Mouse (Mus musculus): Measurements from ENCODE around the gene Orai2. TPM values are rescaled to one million over a fixed set of nuclear protein-coding genes. Genes with fewer than 3 reads are reported as not detected.
A peak's percentile ranks its signal among the peaks of the same experiment; 100 is the strongest.

The Orai2 gene
- total and polyA plus RNA-seq, 3 experiments, result 33.6 to 35.7 TPM; not detected in 1

DNA sequence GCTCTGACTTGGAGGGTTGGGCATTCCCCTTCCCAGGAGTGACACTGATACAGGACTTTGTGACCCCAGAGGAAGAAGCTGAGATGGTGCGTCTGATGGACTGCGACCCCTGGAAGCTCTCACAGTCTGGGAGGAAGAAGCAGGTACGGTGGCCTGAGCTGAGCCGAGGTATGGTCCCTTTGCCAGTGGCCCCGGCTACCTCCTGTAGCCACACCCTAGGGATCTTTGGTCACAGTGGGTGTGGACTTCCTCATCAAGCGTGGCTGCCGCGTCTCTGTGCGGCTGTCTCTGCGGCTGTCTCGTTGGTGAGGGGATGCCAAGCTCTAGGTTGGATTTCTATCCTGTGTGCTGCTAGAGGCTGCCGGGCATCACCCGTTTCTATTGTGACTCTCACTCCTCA is 31.1 kb downstream of the Orai2 start:
- no peaks in the 10 kb centered on the region for H3K27me3 ChIP-seq (ENCODE audit: control insufficient read depth in 1 of 2, insufficient read depth in 2 of 2, low read length in 2 of 2)
- TF ChIP-seq POLR2A (IDR thresholded peaks at IDR 0.05; ENCODE audit: control insufficient read depth in 1 of 2, insufficient read depth in 1 of 2, low read depth in 1 of 2, low read length in 2 of 2, poor library complexity in 1 of 2), result no peak
- TF ChIP-seq ZNF384 (IDR thresholded peaks at IDR 0.05; ENCODE audit: low read depth, low read length), result no peak
- no peak for TF ChIP-seq TBP (IDR thresholded peaks at IDR 0.05; ENCODE audit: low read depth, low read length)
- no peak for TF ChIP-seq MAZ (IDR thresholded peaks at IDR 0.05; ENCODE audit: low read depth, low read length)
- TF ChIP-seq ZMIZ1 (IDR thresholded peaks at IDR 0.05; ENCODE audit: low read depth, low read length), result no peak
- TF ChIP-seq TCF12 (IDR thresholded peaks at IDR 0.05; ENCODE audit: low read depth, low read length), result no peak
- no peak for TF ChIP-seq TAL1 (IDR thresholded peaks at IDR 0.05; ENCODE audit: low read length)
- TF ChIP-seq USF2 (IDR thresholded peaks at IDR 0.05; ENCODE audit: borderline replicate concordance in 1 of 2, insufficient read depth in 1 of 2, low read depth in 1 of 2, low read length in 2 of 2), result no peak
- TF ChIP-seq POLR2AphosphoS5 (IDR thresholded peaks at IDR 0.05; ENCODE audit: borderline replicate concordance, low read depth, low read length), result no peak
- no peak for TF ChIP-seq EP300 (IDR thresholded peaks at IDR 0.05; ENCODE audit: low read depth in 1 of 2, low read length in 2 of 2)
- TF ChIP-seq GABPA (IDR thresholded peaks at IDR 0.05; ENCODE audit: low read depth, low read length), result no peak
- TF ChIP-seq UBTF (IDR thresholded peaks at IDR 0.05; ENCODE audit: borderline replicate concordance, insufficient read depth, low read depth, low read length), result no peak
- DNase-seq (ENCODE audit: low read depth, low spot score), result no peak
- peaks cover 2 to 11% of the 10 kb centered on the region in 2 experiments; a peak in 3 of 4 replicates for H3K36me3 ChIP-seq (ENCODE audit: control insufficient read depth in 1 of 2, insufficient read depth in 2 of 2, low read length in 2 of 2)
- no peak overlapping the region for H3K4me3 ChIP-seq (ENCODE audit: control insufficient read depth in 1 of 2, insufficient read depth in 1 of 2, low read depth in 2 of 2, low read length in 2 of 2)
- no peaks in the 10 kb centered on the region for H3K9me3 ChIP-seq (replicated peaks; ENCODE audit: insufficient read depth, low read length)
- H3K4me1 ChIP-seq (ENCODE audit: control insufficient read depth in 1 of 2, insufficient read depth in 2 of 2, low read length in 2 of 2), result peaks cover 7 to 23% of the 10 kb centered on the region in 2 experiments
- H3K79me2 ChIP-seq (ENCODE audit: control insufficient read depth, insufficient read depth, low read length, poor library complexity), result peaks cover 26% of the 10 kb centered on the region
- no peak overlapping the region for H3K27ac ChIP-seq (ENCODE audit: control insufficient read depth, low read depth, low read length)
- H3K9ac ChIP-seq (ENCODE audit: control insufficient read depth, low read depth, low read length, poor library complexity, severe bottlenecking), result no peak overlapping the region

DNA sequence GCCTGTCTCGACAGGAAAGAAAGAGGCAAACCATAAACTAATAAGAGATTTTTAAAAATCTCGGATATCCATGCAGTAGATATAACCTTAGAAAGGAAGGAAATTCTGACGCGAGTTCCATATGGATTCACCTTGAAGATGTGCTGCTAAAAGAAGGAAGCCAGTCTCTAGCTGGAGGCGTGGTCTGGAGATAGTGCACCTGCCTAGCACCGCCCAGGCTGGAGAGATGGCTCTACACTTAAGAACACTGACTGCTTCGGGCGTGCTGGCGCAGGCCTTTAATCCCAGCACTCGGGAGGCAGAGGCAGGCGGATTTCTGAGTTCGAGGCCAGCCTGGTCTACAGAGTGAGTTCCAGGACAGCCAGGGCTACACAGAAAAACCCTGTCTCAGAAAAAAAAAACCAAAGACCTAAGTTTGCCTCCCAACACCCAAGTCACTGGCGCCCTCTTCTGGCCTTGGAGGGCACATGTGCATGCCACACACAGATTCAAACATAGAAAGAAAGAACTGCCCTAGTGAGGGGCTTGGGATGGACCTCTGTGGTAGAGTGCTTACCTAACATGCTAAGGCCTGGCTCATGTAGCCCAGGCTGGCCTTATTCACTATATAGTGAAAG is 32.7 kb downstream of the Orai2 start:
- Histone ChIP-seq H3K36me3 (ENCODE audit: control insufficient read depth in 1 of 2, insufficient read depth in 2 of 2, low read length in 2 of 2) (peaks cover 2 to 11% of the 10 kb centered on the region in 2 experiments; a peak in 3 of 4 replicates), H3K27me3 (ENCODE audit: control insufficient read depth in 1 of 2, insufficient read depth in 2 of 2, low read length in 2 of 2) (no peaks in the 10 kb centered on the region), H3K4me3 (ENCODE audit: control insufficient read depth in 1 of 2, insufficient read depth in 1 of 2, low read depth in 2 of 2, low read length in 2 of 2) (peak overlapping the region in 1 of 2 experiments; percentile 25; a peak in 1 of 4 replicates), H3K27ac (ENCODE audit: control insufficient read depth, low read depth, low read length) (no peak overlapping the region), H3K9me3 (replicated peaks; ENCODE audit: insufficient read depth, low read length) (no peaks in the 10 kb centered on the region), H3K9ac (ENCODE audit: control insufficient read depth, low read depth, low read length, poor library complexity, severe bottlenecking) (no peak overlapping the region), H3K4me1 (ENCODE audit: control insufficient read depth in 1 of 2, insufficient read depth in 2 of 2, low read length in 2 of 2) (peaks cover 7 to 17% of the 10 kb centered on the region in 2 experiments), H3K79me2 (ENCODE audit: control insufficient read depth, insufficient read depth, low read length, poor library complexity) (peaks cover 29% of the 10 kb centered on the region)
- DNase-seq (ENCODE audit: low read depth, low spot score), result peak; percentile 78
- TF ChIP-seq ZC3H11A (IDR thresholded peaks at IDR 0.05; ENCODE audit: low read depth, low read length) (peak; percentile 24; the same call in 1 of the 2 replicates), USF1 (IDR thresholded peaks at IDR 0.05; ENCODE audit: low read depth, low read length) (0 out of 2 replicates have a peak, but pooled peaks have one; percentile 25), POLR2AphosphoS2 (IDR thresholded peaks at IDR 0.05; ENCODE audit: low read length) (no peak), HCFC1 (IDR thresholded peaks at IDR 0.05; ENCODE audit: low read depth, low read length) (peak; percentile 18; the same call in 1 of the 2 replicates), MYC (IDR thresholded peaks at IDR 0.05; ENCODE audit: low read depth, low read length) (peak; percentile 66), UBTF (IDR thresholded peaks at IDR 0.05; ENCODE audit: borderline replicate concordance, insufficient read depth, low read depth, low read length) (no peak), SIN3A (IDR thresholded peaks at IDR 0.05; ENCODE audit: low read length) (peak; percentile 28; the same call in 1 of the 2 replicates), CHD1 (IDR thresholded peaks at IDR 0.05; ENCODE audit: low read depth, low read length) (no peak), RAD21 (IDR thresholded peaks at IDR 0.05; ENCODE audit: low read depth, low read length) (peak; percentile 42), CTCF (IDR thresholded peaks at IDR 0.05 in 2 of 3, conservative IDR thresholded peaks at IDR 0.05 in 1 of 3; ENCODE audit: control insufficient read depth in 1 of 3, insufficient read depth in 1 of 3, low read depth in 2 of 3, low read length in 3 of 3, poor library complexity in 1 of 3, severe bottlenecking in 1 of 3) (peak; percentile 64 to 83 (median 67)), POLR2A (IDR thresholded peaks at IDR 0.05; ENCODE audit: control insufficient read depth in 1 of 2, insufficient read depth in 1 of 2, low read depth in 1 of 2, low read length in 2 of 2, poor library complexity in 1 of 2) (0 out of 4 replicates have a peak, but pooled peaks of 1 of the 2 experiments have one; percentile 22), SMC3 (IDR thresholded peaks at IDR 0.05; ENCODE audit: low read depth, low read length) (peak; percentile 46), ZNF384 (IDR thresholded peaks at IDR 0.05; ENCODE audit: low read depth, low read length) (peak; percentile 86), TBP (IDR thresholded peaks at IDR 0.05; ENCODE audit: low read depth, low read length) (peak; percentile 28; the same call in 1 of the 2 replicates), MXI1 (IDR thresholded peaks at IDR 0.05; ENCODE audit: low read depth, low read length) (peak; percentile 63), MEF2A (IDR thresholded peaks at IDR 0.05; ENCODE audit: extremely low read depth, insufficient replicate concordance, low read depth, low read length, poor library complexity, severe bottlenecking) (no peak)

Measured in MEL (cell line).